Mouse (Mus musculus) embryo, embryonic 10 days (tissue): ENCODE results near the gene Olfr1313.
"Not testable (repeated sequence)": the region's sequence is repeated elsewhere in the genome, so short reads cannot be mapped to it uniquely, and the experiment has no call there.

Experiments used
- DNase-seq: peaks from one replicate; pipeline ENCODE4 v3.0.0-alpha.2; 2015; ENCODE audit warnings: low spot score

The Olfr1313 gene

DNA sequence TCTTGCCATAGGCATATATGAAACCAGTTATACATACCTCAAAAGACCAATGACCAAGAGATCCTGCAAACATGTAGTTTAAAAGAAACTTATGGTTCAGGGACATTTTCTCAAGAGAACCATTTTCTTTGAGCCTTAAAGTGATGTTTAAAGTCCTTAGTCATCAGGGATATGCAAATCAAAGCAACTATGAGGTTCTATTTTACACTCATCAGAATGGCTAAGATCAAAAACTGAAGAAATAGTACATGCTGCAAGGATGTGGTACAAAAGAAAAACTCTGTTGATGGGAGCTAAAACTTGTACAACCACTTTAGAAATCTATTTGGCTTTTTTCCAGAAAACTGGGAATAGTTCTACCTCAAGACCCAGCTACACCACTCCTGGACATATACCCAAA, at the start of gene Olfr1313:
Olfr1313 (minus strand) TSS at position 101 of the 400 bp plus-strand sequence.
- DNase-seq = no peak

DNA sequence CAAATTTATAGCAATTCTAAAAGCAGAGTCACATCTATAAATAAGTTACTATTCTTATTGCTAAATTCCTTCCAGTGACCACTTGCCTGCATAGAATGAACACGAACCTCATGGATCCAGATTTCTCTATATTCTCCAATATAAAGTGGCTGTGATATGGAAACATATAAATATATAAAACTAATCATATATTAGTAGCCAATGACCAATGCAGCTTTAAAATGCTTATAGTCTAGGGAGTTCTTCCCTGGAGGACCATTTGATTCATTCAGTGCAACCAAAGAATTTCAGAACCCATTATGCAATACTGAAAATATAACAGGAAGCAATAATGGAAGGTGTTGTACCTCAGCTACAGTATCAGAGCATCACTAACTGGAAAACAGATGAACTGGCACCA, 37.7 kb upstream of the Olfr1313 start, which contains the start of gene Olfr1315-ps1:
Olfr1315-ps1 (minus strand) TSS at position 101 of the 400 bp plus-strand sequence.
- DNase-seq = no peak

- DNase-seq = no peak
Observed at GRCm38 (mm10) chr2:112096681-112097080, 19.0 kb upstream of the Olfr1313 start, which contains the start of gene Olfr1314. Olfr1314 (minus strand) TSS chr2:112096781.

DNA sequence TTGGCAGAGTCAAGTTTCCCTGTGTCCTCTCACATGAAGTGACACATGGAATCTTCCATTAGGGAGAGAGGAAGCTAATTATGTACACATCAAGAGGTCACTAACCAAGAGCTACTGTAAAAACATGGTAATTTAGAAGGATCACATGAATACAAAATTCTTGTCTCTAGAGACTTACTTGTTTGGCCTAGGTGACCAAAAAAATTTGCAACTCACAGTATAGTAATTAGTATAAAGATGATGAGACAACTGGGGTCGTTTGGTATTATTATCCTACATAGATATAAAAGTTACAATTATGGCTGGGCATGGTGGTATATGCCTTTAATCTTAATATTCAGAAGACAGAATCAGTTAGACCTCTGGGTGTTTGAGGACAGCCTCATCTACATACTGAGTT, 27.5 kb downstream of the Olfr1313 start, which contains the start of gene Olfr1312:
Olfr1312 (minus strand) TSS at position 101 of the 400 bp plus-strand sequence.
- no peak for DNase-seq

- DNase-seq = not testable (repeated sequence)
Observed at GRCm38 (mm10) chr2:112026971-112027370, 50.7 kb downstream of the Olfr1313 start.

DNA sequence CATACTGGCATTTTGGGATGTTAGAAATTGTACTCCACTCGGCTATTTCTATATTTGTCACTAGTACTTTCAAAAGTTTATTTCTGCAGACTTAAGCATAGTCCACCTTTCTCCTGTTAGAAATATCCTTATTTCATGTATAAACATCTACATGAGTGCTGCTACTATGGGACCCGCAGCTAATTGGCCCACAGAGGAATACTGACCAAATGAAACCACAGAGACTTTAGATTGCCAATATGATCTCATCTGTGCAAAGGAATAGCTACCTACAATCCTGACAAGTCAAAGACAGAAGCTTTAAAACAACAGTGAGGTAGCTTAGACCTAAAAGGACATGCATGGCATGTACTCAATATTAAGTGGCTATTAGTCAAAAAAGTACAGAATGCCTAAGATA, 53.3 kb downstream of the Olfr1313 start, which contains the start of gene Olfr1311:
Olfr1311 (minus strand) TSS at position 101 of the 400 bp plus-strand sequence.
- DNase-seq = no peak
